Mouse (Mus musculus): Measurements from ENCODE around the gene Zbtb32. TPM values are rescaled to one million over a fixed set of nuclear protein-coding genes. Genes with fewer than 3 reads are reported as not detected.

Zbtb32 gene
- polyA plus RNA-seq, 1 experiment from 2014 or later: 0.23 TPM

DNA sequence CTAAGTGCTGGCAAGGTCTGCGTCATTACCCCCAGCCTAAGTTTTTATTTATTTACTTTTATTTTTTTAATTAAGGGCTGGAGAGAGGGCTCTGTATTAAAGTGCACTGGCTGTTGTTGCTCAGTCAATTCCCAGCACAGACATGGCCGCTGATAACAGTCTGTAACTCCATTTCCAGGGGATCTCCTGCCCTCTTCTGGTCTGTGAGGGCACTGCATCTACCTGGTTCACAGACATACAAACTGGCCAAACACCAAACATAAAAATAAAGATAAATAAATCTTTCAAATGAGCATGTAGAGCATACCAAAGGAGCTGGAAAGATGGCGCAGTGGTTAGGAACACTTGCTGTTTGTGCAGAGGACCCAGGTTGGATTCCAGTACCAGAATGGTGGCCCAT is 20.5 kb upstream of the Zbtb32 start:
- Histone ChIP-seq H3K9ac (replicated peaks; ENCODE audit: low read depth, low read length) (no peak overlapping the region), H3K27ac (ENCODE audit: low read length) (no peak overlapping the region), H3K4me3 (replicated peaks; ENCODE audit: low read length) (no peak overlapping the region), H3K36me3 (ENCODE audit: control insufficient read depth, insufficient read depth) (peaks cover 17% of the 10 kb centered on the region), H3K4me1 (replicated peaks; ENCODE audit: control insufficient read depth, insufficient read depth, low read length) (no peaks in the 10 kb centered on the region), H3K4me2 (ENCODE audit: low read length) (no peak overlapping the region), H3K9me3 (ENCODE audit: control insufficient read depth, low read length) (no peaks in the 10 kb centered on the region), H3K27me3 (replicated peaks; ENCODE audit: control insufficient read depth, insufficient read depth, low read length) (no peaks in the 10 kb centered on the region)
- ATAC-seq: no peak
- WGBS: 90% methylated on average over 3 of the region's 3 CpGs

DNA sequence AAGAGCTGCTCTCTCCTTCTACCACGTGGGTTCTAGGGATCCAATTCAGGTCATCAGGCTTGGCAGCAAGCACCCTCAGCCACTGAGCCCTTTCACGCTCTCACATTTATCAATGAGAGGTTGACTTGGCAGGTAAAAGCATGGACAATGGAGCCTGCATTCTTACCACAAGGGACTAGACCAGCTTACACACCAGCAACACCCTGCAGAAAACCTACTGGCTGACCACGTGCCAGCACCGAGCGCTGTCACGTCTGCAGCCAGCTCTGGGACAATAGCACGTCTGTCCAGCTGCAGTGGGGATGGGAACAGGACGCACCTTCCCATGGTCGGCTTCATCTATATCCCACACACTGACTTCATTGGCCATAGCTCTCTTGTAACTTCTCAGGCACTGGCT is 19.9 kb upstream of the Zbtb32 start:
- Histone ChIP-seq H3K4me2 (ENCODE audit: low read length) (no peak overlapping the region), H3K27ac (ENCODE audit: low read length) (no peak overlapping the region), H3K9ac (replicated peaks; ENCODE audit: low read depth, low read length) (no peak overlapping the region), H3K4me1 (replicated peaks; ENCODE audit: control insufficient read depth, insufficient read depth, low read length) (no peaks in the 10 kb centered on the region), H3K4me3 (replicated peaks; ENCODE audit: low read length) (no peak overlapping the region), H3K9me3 (ENCODE audit: control insufficient read depth, low read length) (no peaks in the 10 kb centered on the region), H3K36me3 (ENCODE audit: control insufficient read depth, insufficient read depth) (peaks cover 17% of the 10 kb centered on the region), H3K27me3 (replicated peaks; ENCODE audit: control insufficient read depth, insufficient read depth, low read length) (no peaks in the 10 kb centered on the region)
- no peak for ATAC-seq
- 94% methylated on average over 9 of the region's 9 CpGs for WGBS

DNA sequence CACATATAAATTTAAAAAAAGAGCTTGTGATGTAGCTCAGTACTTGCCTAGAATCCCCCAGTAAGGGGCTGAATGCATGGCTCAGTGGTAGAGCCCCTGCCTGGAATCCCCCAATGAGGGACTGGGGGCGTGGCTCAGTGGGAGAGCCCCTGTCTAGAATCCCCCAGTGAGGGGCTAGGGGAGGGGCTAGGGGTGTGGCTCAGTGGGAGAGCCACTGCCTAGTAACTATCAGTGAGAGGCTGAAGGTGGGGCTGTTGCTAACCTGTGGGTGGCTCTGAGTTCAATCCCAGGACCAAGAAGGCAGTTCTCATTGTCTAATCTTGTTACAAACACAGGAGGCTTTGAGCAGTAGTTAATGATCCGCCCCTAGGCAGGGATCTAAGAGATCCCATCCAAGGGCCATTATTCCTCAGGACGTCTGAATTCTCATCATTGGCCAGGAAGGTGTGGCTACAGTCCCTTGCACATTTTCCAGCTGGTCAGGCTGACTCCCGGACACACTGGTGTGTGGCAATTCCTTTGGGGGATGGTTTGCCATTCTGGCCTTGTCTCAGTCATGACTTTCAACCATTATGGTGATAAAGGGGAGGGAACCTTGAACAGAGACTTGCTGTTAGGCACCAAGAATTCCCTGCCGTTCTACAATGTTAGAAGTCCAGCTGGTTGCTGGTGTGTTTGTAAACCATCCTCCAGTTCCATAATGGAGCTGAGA is 16.5 kb upstream of the Zbtb32 start:
- Histone ChIP-seq H3K4me3 (replicated peaks; ENCODE audit: low read length) (no peak overlapping the region), H3K4me1 (replicated peaks; ENCODE audit: control insufficient read depth, insufficient read depth, low read length) (no peaks in the 10 kb centered on the region), H3K27ac (ENCODE audit: low read length) (no peak overlapping the region), H3K4me2 (ENCODE audit: low read length) (no peak overlapping the region), H3K9ac (replicated peaks; ENCODE audit: low read depth, low read length) (no peak overlapping the region), H3K9me3 (ENCODE audit: control insufficient read depth, low read length) (no peaks in the 10 kb centered on the region), H3K36me3 (ENCODE audit: control insufficient read depth, insufficient read depth) (peaks cover 11% of the 10 kb centered on the region), H3K27me3 (replicated peaks; ENCODE audit: control insufficient read depth, insufficient read depth, low read length) (no peaks in the 10 kb centered on the region)
- ATAC-seq: no peak
- WGBS: 56% methylated on average over 5 of the region's 5 CpGs

DNA sequence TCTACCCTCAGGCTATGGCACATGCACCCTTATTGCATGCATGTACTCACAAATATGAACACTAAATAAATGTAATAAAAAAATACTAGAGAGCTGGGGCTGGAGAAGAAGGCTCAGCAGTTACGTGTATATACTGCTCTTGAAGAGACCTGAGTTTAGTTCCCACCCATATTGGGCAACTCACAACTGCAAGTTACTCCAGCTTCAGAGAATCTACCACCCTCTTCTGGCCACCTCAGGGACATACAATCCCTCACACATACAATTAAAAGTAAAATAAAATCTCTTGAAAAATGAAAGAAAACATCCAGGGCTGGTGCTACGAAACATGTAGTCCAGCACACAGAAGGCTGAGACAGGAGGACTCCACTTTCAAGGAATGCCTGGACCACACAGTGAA is 15.7 kb upstream of the Zbtb32 start:
- Histone ChIP-seq H3K27ac (ENCODE audit: low read length) (no peak overlapping the region), H3K4me1 (replicated peaks; ENCODE audit: control insufficient read depth, insufficient read depth, low read length) (no peaks in the 10 kb centered on the region), H3K4me2 (ENCODE audit: low read length) (no peak overlapping the region), H3K9me3 (ENCODE audit: control insufficient read depth, low read length) (no peaks in the 10 kb centered on the region), H3K4me3 (replicated peaks; ENCODE audit: low read length) (no peak overlapping the region), H3K36me3 (ENCODE audit: control insufficient read depth, insufficient read depth) (peaks cover 11% of the 10 kb centered on the region), H3K9ac (replicated peaks; ENCODE audit: low read depth, low read length) (no peak overlapping the region), H3K27me3 (replicated peaks; ENCODE audit: control insufficient read depth, insufficient read depth, low read length) (no peaks in the 10 kb centered on the region)
- 79% methylated on average over 2 of the region's 2 CpGs for WGBS
- ATAC-seq: no peak

DNA sequence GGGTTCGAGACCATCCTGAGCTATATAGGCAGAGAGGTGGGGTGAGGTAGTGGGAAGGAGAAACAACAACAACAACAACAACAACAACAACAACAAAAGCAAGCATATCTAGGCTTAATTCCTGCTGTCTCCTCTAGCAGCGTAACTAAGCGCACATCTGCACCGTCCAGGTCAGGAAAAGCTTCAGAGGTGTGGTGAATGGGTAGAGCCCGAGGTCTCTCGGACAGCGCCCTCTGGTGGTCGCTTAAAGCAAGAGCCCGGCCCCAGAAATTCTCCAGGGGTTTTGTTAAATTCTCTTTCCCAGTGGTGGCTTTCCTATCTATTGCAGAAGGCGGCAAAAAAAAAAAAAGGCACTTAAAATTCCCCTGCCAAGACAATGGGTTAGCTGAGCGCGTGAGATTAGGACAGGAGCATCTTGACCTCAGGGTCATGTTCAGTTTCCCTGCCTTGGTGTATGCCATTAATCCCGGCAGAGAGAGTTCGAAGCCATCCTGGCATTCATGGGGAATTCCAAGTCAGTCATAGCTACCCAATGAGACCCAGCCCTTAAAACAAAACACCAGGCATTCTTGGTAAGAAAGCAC is 14.9 kb upstream of the Zbtb32 start:
- Histone ChIP-seq H3K27ac (ENCODE audit: low read length) (no peak overlapping the region), H3K9ac (replicated peaks; ENCODE audit: low read depth, low read length) (no peak overlapping the region), H3K4me2 (ENCODE audit: low read length) (no peak overlapping the region), H3K4me3 (replicated peaks; ENCODE audit: low read length) (no peak overlapping the region), H3K36me3 (ENCODE audit: control insufficient read depth, insufficient read depth) (peaks cover 11% of the 10 kb centered on the region), H3K9me3 (ENCODE audit: control insufficient read depth, low read length) (no peaks in the 10 kb centered on the region), H3K4me1 (replicated peaks; ENCODE audit: control insufficient read depth, insufficient read depth, low read length) (no peaks in the 10 kb centered on the region), H3K27me3 (replicated peaks; ENCODE audit: control insufficient read depth, insufficient read depth, low read length) (no peaks in the 10 kb centered on the region)
- 23% methylated on average over 14 of the region's 14 CpGs for whole genome bisulfite sequencing
- no peak for ATAC-seq

DNA sequence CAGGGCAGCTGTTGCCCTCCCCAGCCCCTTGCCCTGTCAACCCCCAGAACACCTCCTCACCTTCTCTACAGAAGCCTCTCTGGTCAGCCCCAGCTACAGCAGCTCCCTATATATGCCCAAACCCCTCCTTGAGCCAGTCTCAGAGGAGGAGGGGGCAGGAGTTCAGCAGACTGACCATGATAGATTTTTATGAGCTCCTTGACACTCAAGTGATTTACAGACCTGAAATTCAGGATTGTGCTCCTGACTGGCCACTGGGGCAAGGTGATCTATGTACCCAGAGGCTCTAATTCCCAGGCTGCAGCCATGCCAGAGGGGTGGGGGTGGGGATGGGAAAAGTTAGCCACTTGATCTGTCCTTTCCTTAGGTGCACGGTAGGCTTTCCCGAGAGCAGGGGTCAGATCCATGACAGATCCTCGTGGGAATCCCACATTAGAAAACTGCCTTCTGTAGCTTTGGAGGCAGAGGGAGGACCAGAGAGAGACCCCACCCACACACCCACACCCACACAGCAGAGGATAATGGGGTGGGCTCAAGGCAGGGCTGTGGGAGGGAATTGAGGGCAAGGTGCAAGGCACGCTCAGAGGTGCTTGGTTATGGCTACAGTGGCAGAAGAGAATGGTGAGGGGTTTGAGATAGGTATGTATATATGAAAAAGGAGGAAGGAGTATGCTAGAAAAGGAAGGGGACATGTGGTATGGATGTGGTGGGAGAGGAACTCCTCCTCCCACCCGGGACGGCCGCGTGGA is 14.1 kb upstream of the Zbtb32 start, which contains the start of gene Upk1a:
TSS of gene Upk1a (minus strand) at position 194 of the 749 bp plus-strand sequence.
- Histone ChIP-seq H3K9me3 (ENCODE audit: control insufficient read depth, low read length) (no peaks in the 10 kb centered on the region), H3K27me3 (replicated peaks; ENCODE audit: control insufficient read depth, insufficient read depth, low read length) (no peaks in the 10 kb centered on the region), H3K4me1 (replicated peaks; ENCODE audit: control insufficient read depth, insufficient read depth, low read length) (no peaks in the 10 kb centered on the region), H3K4me2 (ENCODE audit: low read length) (no peak within 1 kb of the TSS), H3K9ac (replicated peaks; ENCODE audit: low read depth, low read length) (no peak within 1 kb of the TSS), H3K27ac (ENCODE audit: low read length) (no peak within 1 kb of the TSS), H3K4me3 (replicated peaks; ENCODE audit: low read length) (no peak within 1 kb of the TSS), H3K36me3 (ENCODE audit: control insufficient read depth, insufficient read depth) (peaks cover 11% of the 10 kb centered on the region)
- no peak for ATAC-seq
- 80% methylated on average over 8 of the region's 8 CpGs for WGBS

DNA sequence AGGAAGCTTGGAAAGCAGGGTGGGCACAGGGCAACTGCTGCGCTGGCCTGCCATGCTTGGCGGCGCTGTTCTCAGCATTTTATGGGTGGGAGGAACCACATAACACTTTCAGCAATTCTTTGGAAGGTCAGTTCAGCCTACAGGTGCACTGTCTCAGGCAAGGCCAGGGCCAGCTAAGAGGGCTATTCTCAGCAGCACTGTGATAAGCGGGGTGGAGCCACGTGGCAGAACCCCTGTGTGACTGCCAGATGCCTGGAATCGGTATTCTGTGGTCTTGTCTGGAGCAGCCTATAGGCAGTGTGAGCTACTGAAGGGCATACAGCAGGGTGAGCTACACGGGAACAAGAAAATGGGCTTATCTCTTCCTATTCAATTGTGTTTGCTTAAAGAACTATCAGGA is 11.3 kb upstream of the Zbtb32 start:
- no peak overlapping the region for H3K4me3 ChIP-seq (replicated peaks; ENCODE audit: low read length)
- H3K4me1 ChIP-seq (replicated peaks; ENCODE audit: control insufficient read depth, insufficient read depth, low read length): no peaks in the 10 kb centered on the region
- no peak for ATAC-seq
- H3K27ac ChIP-seq (ENCODE audit: low read length): no peak overlapping the region
- H3K27me3 ChIP-seq (replicated peaks; ENCODE audit: control insufficient read depth, insufficient read depth, low read length): no peaks in the 10 kb centered on the region
- WGBS: 58% methylated on average over 7 of the region's 7 CpGs
- no peak overlapping the region for H3K9ac ChIP-seq (replicated peaks; ENCODE audit: low read depth, low read length)
- H3K36me3 ChIP-seq (ENCODE audit: control insufficient read depth, insufficient read depth): no peaks in the 10 kb centered on the region
- H3K4me2 ChIP-seq (ENCODE audit: low read length): no peak overlapping the region
- no peaks in the 10 kb centered on the region for H3K9me3 ChIP-seq (ENCODE audit: control insufficient read depth, low read length)

DNA sequence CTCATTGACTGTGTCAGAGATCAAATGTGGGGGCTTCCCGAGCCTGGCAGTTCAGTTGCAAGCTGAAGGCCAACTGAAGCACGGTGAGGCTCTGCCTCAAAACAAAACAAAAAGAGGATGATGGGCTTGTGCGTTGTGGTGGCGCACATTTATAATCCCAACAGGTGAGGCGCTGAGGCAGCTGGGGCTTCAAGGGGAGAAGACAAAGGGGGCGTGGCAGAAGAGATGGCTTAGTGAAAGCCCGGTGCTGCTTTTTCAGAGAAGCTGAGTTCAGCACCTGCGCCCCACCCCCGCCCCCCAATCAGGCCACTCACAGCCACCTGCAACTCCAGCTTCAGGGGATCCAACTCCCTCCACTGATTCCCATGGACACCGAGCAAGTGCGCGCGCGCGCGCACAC is 9.8 kb upstream of the Zbtb32 start:
- 43% methylated on average over 15 of the region's 16 CpGs for WGBS
- H3K27me3 ChIP-seq (replicated peaks; ENCODE audit: control insufficient read depth, insufficient read depth, low read length): no peaks in the 10 kb centered on the region
- ATAC-seq: no peak
- H3K4me3 ChIP-seq (replicated peaks; ENCODE audit: low read length): no peak overlapping the region
- no peak overlapping the region for H3K4me2 ChIP-seq (ENCODE audit: low read length)
- H3K36me3 ChIP-seq (ENCODE audit: control insufficient read depth, insufficient read depth): no peaks in the 10 kb centered on the region
- no peaks in the 10 kb centered on the region for H3K9me3 ChIP-seq (ENCODE audit: control insufficient read depth, low read length)
- no peak overlapping the region for H3K27ac ChIP-seq (ENCODE audit: low read length)
- no peak overlapping the region for H3K9ac ChIP-seq (replicated peaks; ENCODE audit: low read depth, low read length)
- no peaks in the 10 kb centered on the region for H3K4me1 ChIP-seq (replicated peaks; ENCODE audit: control insufficient read depth, insufficient read depth, low read length)

DNA sequence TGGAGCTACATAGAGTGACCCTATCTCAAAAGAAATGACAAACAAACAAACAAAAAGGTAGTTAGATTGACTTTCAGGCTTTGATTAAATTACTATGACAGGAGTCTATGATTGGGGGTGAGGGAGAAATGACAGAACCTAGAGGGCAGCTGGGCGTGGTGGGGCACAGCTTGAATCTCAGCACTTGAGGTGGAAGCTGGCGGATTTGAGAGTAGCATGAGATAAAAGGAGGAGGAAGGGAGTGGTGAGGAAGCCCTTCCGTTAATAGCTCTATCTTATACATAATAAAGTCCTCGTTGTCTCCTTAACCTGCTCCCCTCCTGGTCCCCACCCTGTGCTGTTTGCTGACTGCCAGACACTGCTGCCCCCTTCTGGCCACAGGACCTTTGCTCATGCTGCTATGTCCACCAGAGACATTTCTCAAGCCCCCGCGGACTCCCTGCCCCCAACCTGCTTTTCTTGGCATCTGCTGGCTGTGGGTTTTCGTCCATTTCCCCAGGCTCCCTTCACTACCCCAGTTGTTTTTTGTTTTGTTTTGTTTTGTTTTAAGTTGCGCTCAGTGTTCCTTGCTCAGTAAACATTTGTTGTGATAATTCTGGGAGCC is 9.1 kb upstream of the Zbtb32 start:
- H3K27ac ChIP-seq (ENCODE audit: low read length): no peak overlapping the region
- no peaks in the 10 kb centered on the region for H3K27me3 ChIP-seq (replicated peaks; ENCODE audit: control insufficient read depth, insufficient read depth, low read length)
- H3K9me3 ChIP-seq (ENCODE audit: control insufficient read depth, low read length): no peaks in the 10 kb centered on the region
- H3K9ac ChIP-seq (replicated peaks; ENCODE audit: low read depth, low read length): no peak overlapping the region
- no peaks in the 10 kb centered on the region for H3K36me3 ChIP-seq (ENCODE audit: control insufficient read depth, insufficient read depth)
- no peak; the same call in 1 of the 2 replicates for ATAC-seq
- H3K4me1 ChIP-seq (replicated peaks; ENCODE audit: control insufficient read depth, insufficient read depth, low read length): no peaks in the 10 kb centered on the region
- H3K4me3 ChIP-seq (replicated peaks; ENCODE audit: low read length): no peak overlapping the region
- WGBS: 30% methylated on average over 8 of the region's 8 CpGs
- H3K4me2 ChIP-seq (ENCODE audit: low read length): no peak overlapping the region

Measured in forebrain, embryonic 16.5 days (tissue).